Mouse (Mus musculus) cerebellum, adult 9-11 months (tissue): ENCODE measurements around the gene Bicdl1.

Experiments used
- DNase-seq: peaks from one replicate; pipeline ENCODE4 v3.0.0; 2022

The Bicdl1 gene

DNA sequence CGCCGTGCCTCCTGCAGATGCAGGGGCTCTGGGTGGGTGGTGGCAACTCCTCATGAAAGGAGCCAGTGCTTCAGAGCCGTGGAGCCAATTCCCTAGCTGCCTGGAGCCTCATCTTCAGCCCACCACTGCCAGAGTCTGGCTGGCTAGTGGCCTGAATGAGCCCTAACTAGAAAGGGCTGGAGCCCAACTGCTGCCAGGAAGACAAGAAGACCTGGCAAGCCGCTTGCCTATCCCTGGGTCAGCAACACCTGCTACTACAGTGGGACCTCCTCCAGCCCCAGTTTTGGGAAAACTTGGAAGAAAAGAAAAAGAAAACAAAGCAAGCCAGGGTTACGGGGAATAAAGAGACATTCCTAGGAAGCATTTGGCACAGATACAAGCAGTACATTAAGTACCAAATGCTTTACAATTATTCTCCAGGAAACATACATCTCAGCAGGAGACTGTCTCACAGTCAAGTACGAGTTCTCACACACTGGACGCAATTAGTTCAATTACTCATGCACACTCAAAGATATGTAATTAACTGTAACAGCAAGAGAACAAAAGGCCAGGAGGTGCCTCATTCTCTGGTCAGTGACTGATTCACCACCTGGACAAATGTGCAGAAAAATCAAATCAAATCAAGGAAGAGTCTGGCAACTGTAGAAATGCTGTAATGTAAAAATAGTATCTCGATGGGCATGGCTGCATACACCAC is 64.9 kb downstream of the Bicdl1 start:
- DNase-seq, result peak; percentile 84

DNA sequence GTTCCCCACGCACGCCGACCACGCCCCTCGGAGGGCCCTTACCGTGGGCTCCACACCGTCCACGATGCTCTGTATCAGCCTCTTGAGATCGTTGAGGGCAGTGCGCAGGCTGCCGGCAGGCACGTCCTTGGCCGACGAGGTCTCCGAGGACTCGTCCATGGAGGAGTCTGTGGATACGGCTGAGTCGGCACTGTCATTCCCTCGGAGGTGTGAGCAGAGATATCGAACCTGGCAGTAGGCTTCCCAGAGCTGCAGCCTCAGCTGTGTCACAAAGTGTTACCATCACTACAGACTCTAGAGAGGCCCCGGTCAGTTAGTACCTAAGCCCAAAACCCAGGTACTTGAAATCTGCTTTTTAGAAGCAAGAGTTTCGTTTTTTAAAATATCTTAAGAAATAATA is 68.8 kb downstream of the Bicdl1 start:
- DNase-seq, result no peak

DNA sequence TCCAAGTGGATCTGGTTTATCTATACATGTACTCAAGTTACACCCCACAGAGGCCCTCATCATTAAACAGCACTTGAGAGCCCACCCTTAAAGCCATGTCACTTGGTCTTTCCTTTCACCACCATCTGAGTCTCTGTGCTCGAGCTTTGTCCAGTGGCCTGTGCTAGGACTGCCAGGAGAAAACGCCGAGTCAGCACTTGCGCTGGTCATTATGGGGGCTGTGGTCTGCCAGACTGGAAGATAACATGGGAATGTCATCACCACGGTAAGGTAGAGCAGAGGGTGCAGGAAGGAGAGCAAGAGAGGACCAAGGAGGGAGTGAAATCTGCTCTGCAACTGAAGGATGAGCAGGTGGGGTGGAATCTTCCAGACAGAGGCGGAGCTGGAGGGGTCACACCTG is 73.1 kb downstream of the Bicdl1 start:
- DNase-seq, result no peak

DNA sequence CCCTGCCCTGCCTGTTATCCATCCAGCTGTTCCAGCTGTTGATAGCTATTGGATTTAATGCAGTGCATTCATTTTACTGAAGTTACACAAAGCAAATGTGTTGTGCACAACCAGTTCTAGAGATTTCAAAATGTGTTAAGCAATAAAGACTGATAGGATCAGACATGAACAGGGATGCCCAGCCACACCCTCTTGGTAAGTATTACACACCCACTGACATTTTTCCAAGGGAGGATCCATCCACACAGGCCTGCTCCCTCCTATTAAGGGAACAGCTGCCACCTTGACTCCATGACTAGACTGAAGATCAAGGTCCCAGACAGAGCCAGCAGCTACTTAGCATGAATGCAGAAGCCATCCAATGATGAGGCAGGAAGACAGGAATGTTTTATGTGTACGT is 74.2 kb downstream of the Bicdl1 start:
- DNase-seq, result no peak

DNA sequence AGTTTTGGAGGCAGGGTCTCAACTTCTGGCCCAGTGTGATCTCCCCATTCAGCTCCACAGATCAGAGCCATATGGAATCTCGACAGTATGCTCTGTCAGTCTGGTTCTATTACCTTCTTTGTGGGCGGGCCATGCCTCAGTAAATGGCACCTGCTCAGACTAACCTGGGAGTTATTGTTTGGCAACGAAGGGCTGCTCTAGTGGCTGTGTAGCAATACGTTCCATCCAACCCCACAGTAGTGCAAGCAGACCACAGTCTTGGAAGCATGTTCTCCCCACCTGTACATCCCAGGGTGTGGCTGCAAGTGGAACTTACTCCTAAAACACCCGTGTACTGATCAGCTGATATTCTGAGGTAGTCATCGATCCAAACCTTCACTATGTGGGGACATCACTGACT is 74.7 kb downstream of the Bicdl1 start:
- DNase-seq, result no peak

DNA sequence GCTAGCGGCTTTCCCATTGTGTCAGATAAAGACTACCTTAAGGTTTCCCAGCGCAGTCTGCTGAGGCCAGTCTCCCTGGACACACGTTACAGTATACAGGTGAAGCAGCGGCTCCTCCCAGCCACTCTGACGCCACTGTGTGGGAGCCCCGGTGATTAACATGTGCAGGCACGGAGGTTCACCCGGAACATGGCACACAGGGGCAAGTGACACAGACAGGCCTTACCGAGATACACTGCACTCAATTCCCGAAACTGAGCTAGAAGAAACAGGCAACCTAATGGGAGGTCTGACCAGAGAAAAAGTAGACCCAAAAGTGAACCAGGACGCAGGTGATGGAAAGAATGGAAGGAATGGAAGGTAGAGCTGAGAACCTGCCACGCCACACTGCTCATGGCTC is 77.6 kb downstream of the Bicdl1 start:
- no peak for DNase-seq

DNA sequence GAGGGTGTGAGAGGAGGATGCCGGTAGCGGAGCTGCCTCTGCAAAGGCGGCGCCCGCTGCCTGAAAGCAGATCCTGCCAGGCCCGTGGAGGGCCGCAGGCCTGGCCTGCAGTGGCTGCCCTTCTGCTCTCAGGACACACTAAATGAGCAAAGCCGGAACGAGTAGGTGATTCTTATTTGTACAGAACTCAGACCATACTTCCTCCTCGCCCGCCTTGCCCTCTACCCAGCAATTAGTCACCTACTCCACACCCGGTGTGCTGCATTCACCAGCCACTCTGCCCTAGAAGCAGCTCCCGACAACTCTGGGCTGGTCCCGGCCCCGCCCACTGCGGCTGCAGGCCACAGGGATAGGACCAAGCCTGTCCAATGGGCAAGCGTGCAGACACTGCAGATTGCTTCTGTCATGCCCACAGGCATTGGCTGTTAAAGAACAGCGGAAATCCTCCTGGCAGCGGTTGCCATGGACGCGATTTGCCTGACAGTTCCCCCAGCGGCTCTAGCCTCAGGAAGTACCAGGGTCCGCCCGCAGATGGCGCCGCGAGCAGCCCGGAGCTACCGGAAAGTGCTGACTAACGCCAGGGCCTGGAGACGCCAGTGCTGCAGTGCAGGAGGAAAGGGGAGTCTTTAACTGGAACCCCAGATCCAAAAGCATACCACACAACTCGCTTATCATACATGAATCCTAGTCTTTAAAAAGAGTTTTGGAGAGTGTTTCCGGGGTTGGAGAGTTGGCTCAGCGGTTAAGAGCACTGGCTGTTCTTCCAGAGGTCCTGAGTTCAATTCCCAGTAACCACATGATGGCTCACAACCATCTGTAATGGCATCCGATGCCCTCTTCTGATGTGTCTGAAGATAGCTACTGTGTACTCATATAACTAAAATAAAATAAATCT is 78.5 kb downstream of the Bicdl1 start:
- DNase-seq, result peak; percentile 100

DNA sequence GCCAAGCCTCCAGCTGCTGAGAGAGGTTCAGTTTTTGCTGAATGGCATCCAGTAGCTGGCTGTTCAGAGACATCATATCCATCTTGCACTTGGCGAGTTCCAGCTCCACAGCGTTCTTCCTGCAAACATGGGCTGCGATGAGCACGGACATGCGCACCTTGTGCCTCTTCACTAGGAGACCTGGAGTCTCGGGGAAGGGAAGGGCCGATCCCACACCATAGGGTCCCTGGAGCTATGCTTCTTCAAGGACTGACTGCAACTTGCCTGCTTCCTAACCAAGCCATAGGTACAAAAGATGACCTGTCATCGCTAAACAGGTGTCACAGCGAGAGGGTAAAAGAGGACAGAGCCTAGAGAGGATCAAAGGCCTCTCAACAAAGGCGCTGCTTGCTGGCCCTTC is 79.6 kb downstream of the Bicdl1 start:
- DNase-seq, result no peak

DNA sequence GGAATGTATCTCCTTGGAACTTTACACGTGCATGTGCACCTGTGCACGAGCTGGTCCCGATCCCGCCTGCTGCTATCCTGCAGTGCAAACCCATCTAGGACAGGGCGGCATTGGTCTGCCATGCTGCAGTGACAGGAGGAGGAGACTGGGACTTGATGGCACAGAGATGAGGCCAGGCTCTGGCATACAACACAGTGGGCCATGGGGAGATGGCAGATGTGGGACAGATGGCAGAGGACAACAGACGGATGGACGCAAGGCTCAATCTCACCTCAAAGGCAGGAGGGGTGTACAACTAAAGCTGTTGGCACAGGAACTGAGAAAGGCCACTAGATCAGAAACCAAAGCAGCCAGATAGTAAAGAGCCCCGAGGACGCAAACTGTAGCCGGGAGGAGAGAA is 80.5 kb downstream of the Bicdl1 start:
- no peak for DNase-seq

DNA sequence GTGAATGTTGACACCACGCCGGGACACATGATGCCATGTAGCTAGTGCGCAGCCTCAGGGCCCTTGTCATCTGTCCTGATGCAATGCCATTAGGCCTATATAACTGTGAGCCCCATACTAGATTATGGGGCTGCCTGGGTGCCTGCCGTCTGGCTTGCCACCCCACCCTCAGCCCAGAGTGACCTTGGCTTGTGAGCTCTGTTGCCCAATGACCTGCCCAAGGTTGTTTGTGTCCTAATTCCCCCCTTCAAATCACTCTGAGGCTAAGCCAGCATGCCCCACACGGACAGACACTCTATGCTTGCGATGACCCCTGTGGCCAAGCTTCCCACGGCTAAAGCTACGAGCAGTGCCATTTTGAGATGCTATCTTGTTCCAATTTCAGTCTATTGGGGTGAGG is 81.7 kb downstream of the Bicdl1 start:
- DNase-seq, result no peak

DNA sequence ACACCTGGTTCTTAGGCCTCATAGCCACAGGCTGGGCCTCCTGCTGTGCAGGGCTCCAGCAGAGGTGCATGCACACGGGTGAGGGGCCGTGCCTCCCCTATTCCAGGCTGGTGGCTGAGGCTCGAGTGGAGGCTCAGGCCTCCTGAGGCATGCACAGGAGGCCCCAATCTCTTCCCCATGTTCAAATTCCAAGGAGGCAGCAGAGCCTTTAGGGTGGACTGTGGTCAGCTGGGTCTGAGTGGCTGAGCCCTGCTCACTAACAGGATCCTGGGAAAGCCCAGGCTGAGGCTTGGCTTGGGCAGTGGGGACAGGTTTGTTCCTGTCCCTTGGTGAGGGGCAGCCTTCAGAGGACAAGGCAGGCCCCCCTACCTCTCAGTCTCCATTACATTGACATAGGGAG is 82.5 kb downstream of the Bicdl1 start:
- DNase-seq, result no peak

DNA sequence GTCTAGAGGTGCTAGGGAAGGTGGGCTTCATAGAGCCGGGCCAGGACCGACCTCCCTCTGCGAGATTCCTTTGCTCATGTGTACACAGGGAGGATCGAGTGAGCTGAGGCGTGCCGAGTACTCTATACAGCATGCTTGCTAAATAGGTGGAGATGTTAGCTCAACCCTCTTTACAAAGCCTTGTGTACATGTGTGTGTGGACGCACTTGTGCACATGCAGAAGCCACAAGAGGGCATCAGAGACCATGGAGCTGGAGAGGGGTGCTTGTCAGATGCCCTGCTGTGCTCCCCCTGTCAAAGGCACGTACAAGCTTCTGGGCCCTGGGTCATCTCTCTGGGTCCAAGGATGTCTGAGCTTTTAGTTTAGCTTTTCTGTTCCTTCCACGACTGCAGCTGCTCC is 87.2 kb downstream of the Bicdl1 start:
- DNase-seq, result no peak

DNA sequence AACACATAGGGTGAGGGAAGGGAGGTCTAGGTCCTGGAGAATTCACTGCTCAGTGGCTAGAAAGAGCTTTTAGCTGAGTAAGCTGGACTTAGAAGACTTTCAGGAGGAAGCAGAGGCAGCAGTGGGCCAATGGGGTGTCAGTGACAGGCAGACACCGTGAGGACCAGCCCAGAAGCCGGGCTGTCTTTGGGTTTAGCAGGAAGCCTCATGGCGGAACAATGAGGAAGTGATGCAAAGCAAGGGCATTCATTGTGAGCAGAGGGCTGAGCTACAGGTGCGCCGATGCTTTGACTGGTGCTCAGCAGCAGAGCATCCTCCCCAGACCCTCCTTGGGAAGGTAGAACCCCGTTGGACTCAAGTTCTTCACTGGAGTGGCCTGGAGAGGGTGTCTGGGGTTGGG is 95.9 kb downstream of the Bicdl1 start:
- DNase-seq, result no peak

DNA sequence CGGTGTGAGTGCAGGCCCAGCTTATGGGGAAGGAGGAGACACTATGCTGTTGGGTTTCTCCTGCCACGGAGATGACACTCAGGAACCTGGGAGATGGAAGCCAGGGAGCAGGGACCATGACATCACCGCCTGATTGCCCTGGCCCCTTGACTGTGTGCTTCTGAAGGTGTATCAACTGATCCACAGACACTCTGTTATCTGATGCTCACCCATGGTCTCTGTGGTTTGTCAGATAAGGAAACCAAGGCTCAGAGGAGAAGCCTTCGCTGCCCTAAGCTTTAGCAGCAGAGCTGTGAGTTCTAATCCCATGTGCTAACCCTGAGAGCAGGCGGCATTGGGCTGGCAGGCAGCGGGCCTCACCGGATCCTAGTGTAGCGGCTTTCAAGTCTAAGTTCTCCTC is 97.4 kb downstream of the Bicdl1 start:
- no peak for DNase-seq

DNA sequence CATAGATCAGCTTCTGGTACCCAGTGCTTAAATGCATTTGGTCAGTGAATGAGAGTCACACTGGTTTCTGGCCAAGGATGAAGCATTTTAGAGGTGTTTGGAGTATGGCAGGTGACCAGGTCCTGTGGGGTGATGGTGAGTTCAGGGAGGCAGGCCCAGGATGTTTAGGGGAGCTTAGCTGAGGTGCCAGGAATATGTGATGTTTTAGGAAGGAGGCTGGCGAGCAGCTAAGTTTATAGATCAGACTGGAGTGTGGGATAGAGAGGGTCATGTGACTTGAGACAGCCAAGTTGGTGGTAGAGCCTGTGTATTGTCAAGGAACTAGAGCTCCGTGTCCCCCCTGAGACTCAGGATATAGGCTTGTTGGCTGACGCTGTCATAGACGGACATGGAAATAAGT is 98.4 kb downstream of the Bicdl1 start:
- no peak for DNase-seq

DNA sequence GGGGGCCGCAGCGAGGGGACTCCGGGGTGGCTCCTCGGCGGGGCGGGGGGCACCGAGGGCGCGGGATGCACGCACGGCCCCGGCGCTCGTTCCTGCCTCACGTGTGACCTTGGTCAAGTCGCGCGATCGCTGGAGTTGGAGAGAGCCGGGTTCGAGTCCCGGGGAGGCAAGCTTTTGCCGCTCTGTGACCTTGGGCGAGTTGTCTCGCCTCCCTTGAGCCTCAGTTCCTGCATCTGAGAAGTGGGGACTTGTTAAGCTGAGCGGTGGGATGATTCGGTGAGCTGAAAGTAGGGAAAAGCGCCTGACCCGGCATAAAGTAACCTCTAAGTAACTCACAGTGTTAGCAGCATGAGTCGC is 99.1 kb downstream of the Bicdl1 start:
- DNase-seq, result peak; percentile 59

DNA sequence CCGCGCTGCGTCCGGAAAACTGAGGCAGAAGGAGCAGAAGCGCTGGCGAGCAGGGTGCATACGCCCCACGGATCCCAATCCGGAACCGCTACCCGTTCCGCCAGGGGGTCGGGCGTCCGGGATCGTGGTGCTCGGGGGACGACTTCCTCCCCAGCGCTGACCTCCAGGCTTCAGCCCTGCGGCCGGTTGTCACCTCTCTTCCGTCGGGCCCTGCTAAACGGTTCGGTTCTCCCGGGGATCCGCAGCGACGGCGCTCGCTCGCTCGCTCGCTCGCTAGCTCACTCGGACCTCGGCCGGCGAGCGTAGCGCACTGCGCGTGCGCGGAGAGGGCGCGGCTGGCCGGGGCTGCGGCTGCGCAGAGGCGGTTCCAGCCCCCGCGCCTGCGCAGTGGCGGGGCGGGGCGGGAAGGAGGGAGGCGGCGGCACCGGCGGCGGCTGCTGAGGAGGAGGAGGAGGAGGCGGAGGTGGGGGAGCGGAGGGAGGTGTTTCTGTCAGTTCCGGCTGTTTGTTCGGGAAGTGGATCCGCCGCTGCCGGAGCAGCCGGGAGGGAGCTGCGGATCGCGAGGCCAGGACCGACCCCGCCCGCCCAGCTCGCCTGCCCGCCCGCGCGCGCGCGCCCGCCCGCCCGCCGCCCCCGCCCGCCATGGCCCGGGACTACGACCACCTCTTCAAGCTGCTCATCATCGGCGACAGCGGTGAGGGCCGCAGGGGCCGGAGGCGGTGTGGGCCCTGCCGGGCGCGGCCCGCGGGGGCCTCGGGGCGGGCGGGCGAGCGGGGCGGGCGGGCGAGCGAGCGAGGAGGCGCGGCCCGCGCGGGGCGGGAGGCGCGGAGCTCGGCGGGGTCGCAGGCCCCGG is 99.7 kb downstream of the Bicdl1 start, which contains the start of gene Rab35:
Gene Rab35, plus strand, starts transcription at position 404 of the 853 bp plus-strand sequence.
- DNase-seq, result peak; percentile 96

DNA sequence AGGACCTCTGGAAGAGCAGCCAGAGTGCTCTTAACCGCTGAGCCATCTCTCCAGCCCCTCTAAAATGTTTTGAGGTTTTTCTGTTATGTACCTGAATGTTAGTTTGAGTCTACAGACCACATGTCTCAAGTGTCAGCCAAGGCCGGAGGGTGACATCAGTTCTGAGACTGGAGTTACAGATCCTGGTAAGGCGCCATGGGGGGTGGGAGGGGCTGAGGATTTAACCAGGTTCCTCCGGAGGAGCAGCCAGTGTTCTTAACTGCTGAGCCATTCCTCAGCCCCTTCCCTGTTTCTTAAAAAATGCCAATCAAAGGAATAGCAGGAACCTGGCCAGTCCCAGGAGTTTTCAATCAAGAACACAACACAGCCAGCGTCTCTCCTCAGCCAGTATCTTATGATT is 101.1 kb downstream of the Bicdl1 start:
- DNase-seq, result no peak

DNA sequence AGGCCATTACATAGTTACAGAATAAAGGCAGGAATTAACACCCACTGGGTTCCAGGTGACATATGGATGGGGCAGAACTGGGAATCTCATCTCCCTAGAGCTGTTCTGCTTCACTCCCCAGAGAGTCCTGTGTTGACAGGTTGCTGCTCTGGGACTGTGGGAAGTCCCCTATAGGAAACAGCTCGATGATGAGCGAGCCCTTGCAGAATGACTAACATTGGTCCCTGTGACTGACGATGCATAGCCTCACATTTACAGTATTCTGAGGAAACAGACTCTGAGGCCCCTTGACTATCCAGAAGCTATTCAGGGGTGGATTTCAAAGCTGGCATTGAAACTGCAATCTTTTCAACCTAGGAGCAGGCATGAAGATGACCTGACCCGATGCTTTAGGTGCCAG is 101.7 kb downstream of the Bicdl1 start:
- no peak for DNase-seq

DNA sequence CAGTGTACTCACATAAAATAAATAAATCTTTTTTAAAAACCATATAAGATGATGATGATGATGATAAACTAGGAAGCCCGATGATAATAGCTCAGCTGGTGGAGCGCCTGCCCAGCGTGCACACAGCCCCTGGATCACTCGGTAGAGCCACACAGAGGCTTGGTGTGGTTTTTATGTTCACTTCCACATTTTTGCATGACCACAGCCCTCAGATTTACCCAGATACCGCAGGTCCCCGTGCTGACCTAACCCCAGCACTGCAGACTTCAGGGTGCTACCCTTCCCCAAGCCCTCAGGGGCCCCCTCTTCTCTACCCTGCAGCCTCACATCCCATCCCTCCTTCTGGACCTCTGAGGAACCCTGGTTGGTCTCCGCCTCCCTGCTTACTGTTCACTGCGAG is 103.3 kb downstream of the Bicdl1 start:
- DNase-seq, result no peak

DNA sequence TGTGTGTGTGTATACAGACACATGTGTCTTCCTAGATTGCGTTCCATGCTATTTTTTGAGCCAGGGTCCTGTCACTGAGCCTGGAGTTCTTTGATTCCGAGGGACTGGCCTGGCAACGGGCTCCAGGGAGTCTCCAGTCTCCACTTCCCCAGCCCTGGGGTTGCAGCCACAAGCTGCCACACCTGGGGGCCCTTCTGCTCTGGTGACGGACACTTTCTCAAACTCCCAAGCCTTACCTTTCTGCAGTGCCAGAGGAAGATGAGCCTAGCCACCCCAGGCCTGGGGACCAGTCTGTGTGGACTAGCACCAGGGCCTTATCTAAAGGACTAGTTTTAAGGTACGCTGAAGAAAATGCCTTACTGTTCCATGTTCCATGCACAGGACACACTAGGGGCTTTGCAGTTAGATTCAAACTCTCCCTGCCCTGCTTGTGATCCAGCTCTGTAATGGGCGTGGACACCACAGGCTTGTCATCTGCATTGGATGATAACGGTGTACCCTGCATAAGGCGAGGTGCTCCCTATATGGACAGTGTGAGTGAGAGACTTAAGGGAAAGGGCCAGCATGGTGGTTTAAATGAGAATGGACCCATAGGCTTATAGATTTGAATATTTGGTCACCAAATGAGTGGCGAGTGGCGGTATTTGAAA is 105.1 kb downstream of the Bicdl1 start:
- DNase-seq, result no peak

DNA sequence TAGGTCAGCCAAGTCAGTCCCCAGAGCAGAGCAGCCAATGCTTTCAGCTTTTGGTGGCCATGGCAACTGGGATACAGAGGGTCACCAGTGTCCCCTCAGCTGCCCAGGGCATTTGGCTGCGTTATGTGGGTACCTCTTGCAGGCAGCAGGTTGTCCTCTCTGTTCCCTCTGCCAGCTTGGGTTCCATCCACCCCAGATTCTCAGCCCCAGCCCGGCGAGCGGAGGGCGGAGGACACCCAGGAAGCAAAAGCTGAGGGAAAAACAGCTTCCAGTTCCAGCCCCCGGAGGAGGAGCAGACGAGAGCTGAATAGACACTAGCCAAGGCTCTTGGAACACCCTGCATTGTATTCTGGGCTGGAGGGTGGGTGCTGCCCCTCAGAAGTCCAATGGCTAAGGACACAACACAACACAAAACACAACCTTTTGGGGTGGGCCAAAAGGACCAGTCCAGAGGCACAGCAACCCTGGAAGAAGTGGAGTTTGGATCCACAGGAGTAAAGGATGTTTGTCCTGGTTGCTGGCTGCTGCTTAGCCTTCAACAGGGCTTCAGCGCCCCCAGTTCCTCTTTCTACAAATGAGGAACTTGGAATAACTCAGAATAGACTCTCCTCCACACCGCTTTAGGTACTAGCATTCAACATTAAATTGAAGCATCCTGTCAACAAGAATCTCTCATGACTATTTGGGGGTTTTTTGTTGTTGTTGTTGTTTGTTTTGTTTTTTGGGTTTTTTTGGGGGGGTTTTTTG is 107.6 kb downstream of the Bicdl1 start:
- no peak for DNase-seq
